Mouse (Mus musculus) heart, embryonic 15.5 days (tissue): Measurements from ENCODE around the gene Zfp871. TPM values are rescaled to one million over a fixed set of nuclear protein-coding genes. Genes with fewer than 3 reads are reported as not detected.
A peak's percentile ranks its signal among the peaks of the same experiment; 100 is the strongest.

Experiments
- ATAC-seq: fragments of 200-750 bp; cut with Nextera tagmentation; replicated peaks from 2 replicates; pipeline ENCODE4 v1.8.0; 2017; ENCODE audit warnings: low read depth, moderate TSS enrichment; ENCODE audit not compliant: insufficient number of reproducible peaks, insufficient read depth, low FRiP score
- H3K27ac ChIP-seq: fragments of 300-500 bp; sonication (generic); 2 replicates; pipeline ENCODE4 v1.5.1; 2015; ENCODE audit warnings: mild to moderate bottlenecking, inconsistent platforms
- H3K27me3 ChIP-seq: fragments of 300-500 bp; sonication (generic); 2 replicates; pipeline ENCODE4 v1.6.1; 2015; ENCODE audit warnings: inconsistent platforms
- H3K36me3 ChIP-seq: fragments of 300-500 bp; sonication (generic); 2 replicates; pipeline ENCODE4 v1.6.1; 2015; ENCODE audit warnings: mild to moderate bottlenecking, inconsistent platforms
- H3K4me1 ChIP-seq: fragments of 300-500 bp; sonication (generic); replicated peaks from 2 replicates; pipeline ENCODE4 v1.6.1; 2015; ENCODE audit warnings: inconsistent platforms
- H3K4me2 ChIP-seq: fragments of 300-500 bp; sonication (generic); 2 replicates; pipeline ENCODE4 v1.6.1; 2015; ENCODE audit warnings: inconsistent platforms, mild to moderate bottlenecking, moderate library complexity
- H3K4me3 ChIP-seq: fragments of 300-500 bp; sonication (generic); 2 replicates; pipeline ENCODE4 v1.5.1; 2015; ENCODE audit warnings: mild to moderate bottlenecking, inconsistent platforms
- H3K9ac ChIP-seq: fragments of 300-500 bp; sonication (generic); 2 replicates; pipeline ENCODE4 v1.6.1; 2015; ENCODE audit warnings: mild to moderate bottlenecking, inconsistent platforms
- H3K9me3 ChIP-seq: fragments of 300-500 bp; sonication (generic); replicated peaks from 2 replicates; pipeline ENCODE4 v1.6.1; 2016; ENCODE audit warnings: inconsistent platforms
- WGBS: fragments of 180-500 bp; shearing (Covaris S2); methylation state at CpG from one replicate; pipeline ENCODE4 v1.1.7; 2015; ENCODE audit warnings: mixed read lengths; 5-methylcytosine and 5-hydroxymethylcytosine counted together
- polyA plus RNA-seq: library from polyadenylated mRNA; unstranded; fragments of >200 nt; fragmentation: Nextera tagmentation; extraction: Ambion mirVana; gene quantifications from 2 replicates; pipeline ENCODE4 v1.2.1, GENCODE M21; 2015

Zfp871 gene
- polyA plus RNA-seq = 18.1 and 20.5 TPM in 2 replicates

DNA sequence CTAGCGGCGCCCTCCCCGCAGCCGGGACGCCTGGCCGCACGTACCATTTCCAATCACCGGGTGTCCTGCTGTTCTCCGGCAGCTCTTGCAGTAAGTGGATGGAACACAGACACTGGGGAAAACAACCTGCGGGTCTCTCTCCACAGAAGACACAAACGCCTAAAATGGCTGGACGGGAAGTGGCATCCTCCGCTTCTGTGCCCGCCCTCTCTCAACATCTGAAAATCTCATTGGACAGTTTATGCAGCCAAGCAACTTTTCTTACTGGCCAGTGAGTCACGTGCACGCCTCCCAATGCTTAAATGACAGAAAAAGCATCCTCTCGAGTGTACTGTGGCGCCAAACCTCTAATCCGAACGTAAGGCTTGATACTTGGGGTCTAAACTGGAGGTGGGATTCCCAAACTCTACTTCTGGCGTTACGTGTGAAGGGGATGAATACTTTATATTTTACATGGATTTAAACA, at the start of gene Zfp871:
TSS of gene Zfp871 (minus strand) at position 194 of the 466 bp plus-strand sequence.
- H3K9me3 ChIP-seq = no peaks in the 10 kb centered on the region
- peaks cover 23% of the 10 kb centered on the region for H3K4me1 ChIP-seq
- H3K27ac ChIP-seq = peak within 1 kb of the TSS; percentile 95
- H3K27me3 ChIP-seq = no peaks in the 10 kb centered on the region
- H3K4me2 ChIP-seq = peak within 1 kb of the TSS; percentile 72
- H3K9ac ChIP-seq = peak within 1 kb of the TSS; percentile 82
- WGBS = under 1% methylated on average over 22 of the region's 22 CpGs
- H3K36me3 ChIP-seq = peaks cover 19% of the 10 kb centered on the region
- peak within 1 kb of the TSS; percentile 79 for H3K4me3 ChIP-seq
- peak; percentile 95 for ATAC-seq

DNA sequence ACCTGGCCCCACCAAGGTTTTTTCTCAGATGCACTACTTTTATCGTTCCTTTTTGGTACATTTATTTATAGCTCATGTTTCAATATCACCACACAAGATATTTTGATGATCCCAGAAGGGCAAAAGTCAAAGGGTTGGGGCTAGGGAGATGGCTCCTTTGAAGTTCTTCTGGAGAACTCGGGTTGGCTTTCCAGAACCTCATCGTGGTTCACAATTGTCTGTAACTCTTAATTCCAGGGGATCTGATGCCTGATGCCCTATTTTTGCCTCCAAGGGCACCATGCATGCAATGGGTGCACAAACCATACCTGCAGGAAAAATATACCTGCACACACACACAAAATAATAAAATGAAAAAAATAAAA, 42.3 kb upstream of the Zfp871 start:
- Histone ChIP-seq H3K4me1 (peaks cover 11% of the 10 kb centered on the region), H3K27ac (no peak overlapping the region), H3K9me3 (no peaks in the 10 kb centered on the region), H3K4me3 (peak overlapping the region; percentile 90), H3K27me3 (no peaks in the 10 kb centered on the region), H3K9ac (no peak overlapping the region), H3K4me2 (peak overlapping the region; percentile 69), H3K36me3 (peaks cover 9% of the 10 kb centered on the region; the same call in 1 of the 2 replicates)
- no peak for ATAC-seq
- WGBS = 32% methylated on average over 3 of the region's 3 CpGs

DNA sequence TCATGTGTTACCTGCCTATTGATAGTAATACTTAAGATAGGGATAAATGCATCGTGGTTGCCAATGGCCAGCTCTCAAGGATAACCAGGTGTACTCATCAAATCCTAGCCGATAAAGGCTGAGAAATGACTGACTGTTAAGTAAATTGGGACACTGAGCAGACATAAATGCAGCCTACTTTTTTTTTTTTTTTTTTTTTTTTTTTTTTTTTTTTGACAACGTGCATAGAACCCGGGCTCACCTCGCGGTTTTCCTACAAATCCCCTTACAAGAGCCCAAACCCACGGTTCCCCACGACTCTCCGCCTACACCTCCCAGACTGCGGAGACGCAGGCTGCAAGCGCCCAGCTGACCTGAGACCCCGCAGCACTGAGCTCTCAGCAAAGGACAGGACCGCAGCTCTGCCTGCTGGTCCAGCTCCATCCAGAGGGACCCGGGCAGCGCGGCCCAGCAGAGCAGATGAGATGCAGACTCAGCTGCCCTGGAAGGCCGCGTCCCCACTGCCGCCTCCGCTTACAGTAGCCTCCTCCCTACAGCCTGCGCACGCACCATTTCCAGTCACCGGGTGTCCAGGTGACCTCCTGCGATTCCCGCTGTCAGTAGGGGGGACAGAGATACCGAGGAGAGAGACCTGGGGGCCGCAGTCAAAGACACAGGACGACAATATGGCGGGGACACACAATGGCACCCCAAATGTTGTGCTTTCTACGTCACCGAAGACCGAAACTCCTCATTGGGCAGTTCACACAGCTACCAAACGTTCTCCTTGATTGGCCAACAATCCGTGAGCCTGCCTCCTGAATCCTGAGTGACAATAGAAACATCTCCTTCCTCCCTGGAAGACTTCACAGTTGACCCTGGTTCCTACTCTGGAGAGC, 41.7 kb upstream of the Zfp871 start, which contains the start of gene Zfp799:
TSS of gene Zfp799 (minus strand) at position 722 of the 878 bp plus-strand sequence.
- Histone ChIP-seq H3K4me3 (peak within 1 kb of the TSS; percentile 90), H3K4me1 (peaks cover 11% of the 10 kb centered on the region), H3K36me3 (peaks cover 13% of the 10 kb centered on the region; the same call in 1 of the 2 replicates), H3K4me2 (peak within 1 kb of the TSS; percentile 69), H3K9me3 (no peaks in the 10 kb centered on the region), H3K27me3 (no peaks in the 10 kb centered on the region), H3K9ac (peak within 1 kb of the TSS; percentile 90), H3K27ac (peak within 1 kb of the TSS; percentile 77)
- peak; percentile 95 for ATAC-seq
- WGBS = 2% methylated on average over 35 of the region's 35 CpGs

DNA sequence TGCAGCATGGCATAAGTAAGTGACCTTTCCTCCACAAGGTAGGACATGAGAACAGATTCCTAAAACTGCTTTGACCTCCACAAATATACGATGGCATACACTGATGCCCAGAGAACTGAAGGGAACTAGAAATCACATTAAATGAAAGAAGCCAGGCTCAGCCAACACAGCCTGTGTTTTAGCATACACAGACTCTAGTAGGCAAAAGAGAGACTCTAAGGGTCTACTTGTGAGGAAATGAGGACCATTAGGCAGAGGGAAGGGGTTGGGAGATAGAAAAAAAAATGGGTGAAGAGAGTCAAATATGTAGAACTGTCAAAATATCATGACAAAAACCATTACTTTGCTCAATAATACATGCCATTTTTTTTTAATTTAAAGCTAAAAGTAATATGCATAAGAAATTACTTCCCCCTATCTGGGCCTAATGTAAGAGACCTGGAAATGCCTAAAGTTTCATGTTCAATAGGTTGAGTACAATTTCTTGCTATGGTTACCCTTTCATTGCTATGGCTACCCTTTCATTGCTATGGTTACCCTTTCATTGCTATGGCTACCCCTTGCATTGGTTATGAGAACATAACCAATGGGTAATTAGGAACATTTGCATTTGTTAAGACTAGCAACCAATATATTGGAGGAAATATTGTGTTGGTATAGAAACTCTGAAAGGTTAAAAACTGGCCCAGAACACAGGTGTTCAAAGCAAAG, 28.1 kb upstream of the Zfp871 start:
- H3K4me2 ChIP-seq = no peak overlapping the region
- H3K27ac ChIP-seq = no peak overlapping the region
- H3K9me3 ChIP-seq = no peaks in the 10 kb centered on the region
- H3K4me1 ChIP-seq = no peaks in the 10 kb centered on the region
- ATAC-seq = no peak
- no peak overlapping the region for H3K9ac ChIP-seq
- no peaks in the 10 kb centered on the region for H3K27me3 ChIP-seq
- H3K4me3 ChIP-seq = no peak overlapping the region
- peaks cover 28% of the 10 kb centered on the region for H3K36me3 ChIP-seq
- 95% methylated on average over 1 of the region's 1 CpGs for WGBS

DNA sequence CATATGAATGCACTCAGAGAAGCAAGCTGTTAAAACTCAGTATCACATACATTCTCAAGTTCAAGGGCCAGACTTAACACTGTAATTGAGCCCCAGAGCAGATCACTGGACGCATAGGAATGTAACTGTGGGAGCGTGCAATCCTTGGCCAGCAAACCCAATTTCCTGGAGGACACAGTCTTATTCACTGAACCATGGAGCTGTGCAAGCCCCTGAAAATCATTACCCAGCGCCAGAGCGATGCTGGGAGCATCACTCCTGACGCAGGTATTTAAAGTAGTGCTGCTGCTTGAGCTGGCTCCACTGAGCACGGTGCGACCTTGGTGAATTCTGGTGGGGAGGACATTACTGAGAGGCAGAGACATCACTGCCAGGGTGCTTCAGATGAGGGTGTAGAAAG, 26.0 kb upstream of the Zfp871 start:
- 71% methylated on average over 7 of the region's 7 CpGs for WGBS
- Histone ChIP-seq H3K27me3 (no peaks in the 10 kb centered on the region), H3K4me3 (no peak overlapping the region), H3K4me2 (no peak overlapping the region), H3K36me3 (peaks cover 10% of the 10 kb centered on the region), H3K9ac (no peak overlapping the region), H3K4me1 (0 out of 2 replicates have a peak, but pooled peaks cover 5% of the 10 kb centered on the region), H3K9me3 (no peaks in the 10 kb centered on the region), H3K27ac (no peak overlapping the region)
- no peak for ATAC-seq

DNA sequence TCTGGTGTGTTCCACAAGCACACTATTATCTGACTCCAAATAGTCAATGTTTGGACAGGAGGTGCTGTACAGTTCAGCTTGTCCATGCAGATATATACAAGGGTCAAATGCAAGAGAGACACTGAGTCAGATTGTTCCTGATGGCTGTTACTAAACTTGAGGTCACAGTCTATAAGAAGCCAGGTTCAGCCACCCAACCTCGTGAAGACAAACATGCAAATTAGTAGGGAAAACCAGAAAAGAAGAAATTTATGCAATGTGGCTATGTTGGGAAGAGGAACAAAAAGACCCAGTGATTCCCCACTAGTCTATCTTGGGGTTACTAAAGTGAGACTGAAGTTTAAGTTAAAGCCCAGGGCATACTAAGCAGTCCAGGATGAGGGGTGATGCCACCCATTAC, 22.6 kb upstream of the Zfp871 start:
- no peak for ATAC-seq

DNA sequence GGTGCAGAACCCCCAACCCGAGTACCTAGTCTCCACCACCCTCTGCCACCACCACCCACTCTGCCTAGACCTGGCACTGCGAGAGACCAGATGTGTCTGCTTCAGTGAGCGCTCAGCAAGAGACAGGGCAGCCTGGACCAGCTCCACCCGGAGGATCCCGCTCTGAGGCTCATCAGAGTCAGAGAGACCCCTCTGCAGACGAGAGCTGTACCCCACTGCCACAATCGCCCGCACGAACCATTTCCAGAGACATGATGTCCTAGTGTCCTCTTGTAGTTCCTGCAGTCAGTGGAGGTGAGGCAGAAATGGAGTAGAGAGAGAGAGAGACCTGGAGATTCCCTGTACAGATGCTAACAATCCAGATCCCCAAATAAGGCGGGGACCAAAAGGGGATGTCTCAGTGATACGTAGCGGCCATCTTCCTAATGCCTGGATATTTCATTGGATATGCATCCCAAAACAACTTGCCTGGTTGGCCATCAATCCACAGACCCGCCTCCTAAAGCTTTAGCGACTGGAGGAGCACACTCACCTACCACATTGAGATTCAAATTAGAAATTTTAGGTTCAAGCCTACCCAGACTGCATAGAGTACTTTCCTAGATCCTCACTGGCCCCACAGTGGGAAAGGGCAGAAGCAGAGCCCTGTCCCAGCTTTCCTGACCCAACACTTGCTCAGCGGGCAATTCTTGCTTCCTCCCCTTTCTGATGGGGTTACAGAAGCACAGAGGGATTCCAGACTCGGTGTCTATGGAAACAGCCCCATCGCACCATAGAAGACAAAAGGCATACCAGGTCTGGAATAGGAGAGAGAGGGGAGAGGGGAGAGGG, 21.7 kb upstream of the Zfp871 start, which contains the start of gene Zfp811:
TSS of gene Zfp811 (minus strand) at position 388 of the 831 bp plus-strand sequence.
- peak within 1 kb of the TSS; percentile 74 for H3K4me2 ChIP-seq
- H3K9me3 ChIP-seq = no peaks in the 10 kb centered on the region
- no peaks in the 10 kb centered on the region for H3K36me3 ChIP-seq
- peak within 1 kb of the TSS; percentile 51 for H3K4me3 ChIP-seq
- peak; percentile 39; the same call in 1 of the 2 replicates for ATAC-seq
- no peaks in the 10 kb centered on the region for H3K27me3 ChIP-seq
- 3% methylated on average over 17 of the region's 17 CpGs for WGBS
- peaks cover 7% of the 10 kb centered on the region for H3K4me1 ChIP-seq
- H3K9ac ChIP-seq = peak within 1 kb of the TSS; percentile 39; the same call in 1 of the 2 replicates
- H3K27ac ChIP-seq = no peak within 1 kb of the TSS

More for the DNA sequence above, 22.6 kb upstream of the Zfp871 start:
- H3K9ac ChIP-seq = no peak overlapping the region
- H3K9me3 ChIP-seq = no peaks in the 10 kb centered on the region
- H3K27me3 ChIP-seq = no peaks in the 10 kb centered on the region
- 50% methylated on average over 1 of the region's 1 CpGs for WGBS
- H3K36me3 ChIP-seq = no peaks in the 10 kb centered on the region
- no peak overlapping the region for H3K4me3 ChIP-seq
- H3K4me1 ChIP-seq = peaks cover 7% of the 10 kb centered on the region
- H3K27ac ChIP-seq = no peak overlapping the region
- no peak overlapping the region for H3K4me2 ChIP-seq

DNA sequence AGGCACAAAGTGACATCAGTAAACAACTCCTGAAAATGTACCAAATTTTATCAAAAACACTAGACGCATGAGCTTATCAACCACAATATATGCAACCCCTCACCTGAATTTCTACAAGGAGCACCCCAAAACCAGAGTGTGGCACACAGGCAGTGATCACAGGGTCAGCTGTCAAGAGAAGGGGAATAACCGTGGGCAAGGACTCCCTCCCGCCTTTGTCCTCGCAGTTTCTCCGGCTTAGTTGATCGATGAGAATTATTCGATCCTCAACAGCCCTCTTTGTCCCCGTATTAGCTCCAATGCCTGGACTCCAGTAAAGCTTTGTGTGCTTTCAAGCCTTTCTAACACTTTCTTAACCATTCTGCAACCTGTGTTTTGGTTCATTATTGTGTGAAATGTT, 20.8 kb upstream of the Zfp871 start:
- Histone ChIP-seq H3K9ac (0 out of 2 replicates have a peak overlapping the region, but pooled peaks have one; percentile 25), H3K4me2 (peak overlapping the region; percentile 74), H3K4me1 (peaks cover 7% of the 10 kb centered on the region), H3K4me3 (peak overlapping the region; percentile 51), H3K9me3 (no peaks in the 10 kb centered on the region), H3K27ac (no peak overlapping the region), H3K27me3 (no peaks in the 10 kb centered on the region), H3K36me3 (no peaks in the 10 kb centered on the region)
- no peak for ATAC-seq
- 16% methylated on average over 8 of the region's 8 CpGs for WGBS

DNA sequence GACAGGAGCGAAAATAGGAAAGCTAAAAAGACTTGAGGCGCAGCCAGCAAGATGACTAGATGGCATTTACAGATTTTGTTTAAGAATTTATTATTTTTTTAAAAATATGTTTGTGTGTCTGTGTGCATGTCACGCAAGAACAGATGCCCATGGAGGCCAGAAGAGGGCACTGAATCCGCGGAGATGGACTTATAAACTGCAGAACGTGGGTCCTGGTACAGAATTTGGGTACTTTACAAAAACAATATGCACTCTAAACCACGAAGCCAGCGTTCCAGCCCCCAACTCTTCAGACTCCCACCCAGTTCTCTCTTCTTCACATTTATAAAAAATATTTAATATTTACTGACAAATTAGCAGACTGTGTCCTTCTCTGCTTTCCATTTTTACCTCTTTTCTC, 1.2 kb upstream of the Zfp871 start:
- H3K9ac ChIP-seq = no peak overlapping the region
- ATAC-seq = no peak
- no peak overlapping the region for H3K27ac ChIP-seq
- H3K36me3 ChIP-seq = peaks cover 8% of the 10 kb centered on the region
- H3K4me3 ChIP-seq = no peak overlapping the region
- no peaks in the 10 kb centered on the region for H3K27me3 ChIP-seq
- H3K4me1 ChIP-seq = peaks cover 23% of the 10 kb centered on the region
- no peaks in the 10 kb centered on the region for H3K9me3 ChIP-seq
- WGBS = 77% methylated on average over 8 of the region's 8 CpGs
- H3K4me2 ChIP-seq = peak overlapping the region; percentile 71

DNA sequence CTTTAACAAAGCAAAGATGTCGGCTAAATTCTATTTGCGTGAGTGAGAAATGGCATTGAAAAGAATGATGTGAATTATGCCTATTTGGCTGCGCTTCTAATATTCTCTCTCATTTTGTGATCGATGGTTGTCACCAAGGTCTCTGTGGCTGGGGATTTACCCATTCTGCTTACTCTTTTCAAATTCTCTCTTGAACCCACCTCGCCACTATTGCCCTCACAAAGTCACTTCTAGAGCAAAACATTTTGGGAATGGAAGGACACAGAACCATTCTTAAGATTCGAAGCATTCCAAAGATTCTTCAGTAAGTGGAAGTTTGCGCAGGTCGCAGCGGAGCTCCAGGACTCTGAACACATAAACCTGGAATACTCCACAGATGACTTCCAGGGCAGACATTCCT, 489 bp upstream of the Zfp871 start:
- peak overlapping the region; percentile 71 for H3K4me2 ChIP-seq
- peak overlapping the region; percentile 40 for H3K9ac ChIP-seq
- H3K9me3 ChIP-seq = no peaks in the 10 kb centered on the region
- peaks cover 15% of the 10 kb centered on the region for H3K36me3 ChIP-seq
- peaks cover 23% of the 10 kb centered on the region for H3K4me1 ChIP-seq
- no peaks in the 10 kb centered on the region for H3K27me3 ChIP-seq
- WGBS = 4% methylated on average over 9 of the region's 9 CpGs
- ATAC-seq = no peak
- H3K27ac ChIP-seq = peak overlapping the region; percentile 37; the same call in 1 of the 2 replicates
- H3K4me3 ChIP-seq = peak overlapping the region; percentile 79
